Mouse (Mus musculus): ENCODE measurements around the gene Efna1. TPM values are rescaled to one million over a fixed set of nuclear protein-coding genes. Genes with fewer than 3 reads are reported as not detected.

Efna1 gene
- total and polyA plus RNA-seq, 2 experiments = 22.1 to 73.1 TPM

DNA sequence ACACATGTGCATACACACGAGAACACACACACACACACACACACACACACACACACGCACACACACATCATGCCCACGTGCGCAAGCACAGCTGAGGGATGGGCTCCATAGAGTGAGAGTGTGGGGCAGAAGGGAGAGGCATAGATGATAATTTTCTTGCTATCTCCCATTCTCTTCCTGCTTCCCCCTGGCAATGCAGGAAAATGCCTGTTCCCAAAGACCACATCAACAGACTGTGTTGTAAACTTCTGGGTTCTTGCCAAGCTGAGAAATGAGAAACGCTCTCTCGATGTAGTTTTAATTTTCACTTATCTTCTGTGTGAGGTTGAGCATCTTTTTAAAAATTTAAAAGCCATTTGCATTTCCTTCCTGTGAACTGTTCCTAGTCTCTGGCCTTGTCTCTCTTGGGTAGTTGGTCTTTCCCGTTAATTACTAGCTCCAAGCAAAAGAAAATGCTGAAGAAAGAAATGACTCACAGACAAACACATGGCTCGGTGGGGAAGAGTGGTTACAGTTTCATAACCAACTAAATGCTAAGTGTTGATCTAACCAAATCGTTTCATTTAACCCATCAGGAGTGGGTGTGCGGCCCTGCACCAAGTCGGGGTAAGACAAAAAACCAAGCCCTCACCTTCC, 15.9 kb upstream of the Efna1 start:
- no peaks in the 10 kb centered on the region; the same call in 1 of the 2 replicates for H3K79me2 ChIP-seq (ENCODE audit: control insufficient read depth, insufficient read depth, low read length)
- no peak overlapping the region for H3K9ac ChIP-seq (ENCODE audit: low read depth, low read length)
- TF ChIP-seq POLR2A (IDR thresholded peaks at IDR 0.05; ENCODE audit: extremely low read depth, insufficient read depth, low read length) (no peak), CTCF (IDR thresholded peaks at IDR 0.05; ENCODE audit: low read depth, low read length) (no peak)
- H3K27me3 ChIP-seq (ENCODE audit: control insufficient read depth, insufficient read depth, low read length) = no peaks in the 10 kb centered on the region
- WGBS = 62% methylated on average over 11 of the region's 11 CpGs
- DNase-seq (ENCODE audit: extremely low read depth, low read depth, low spot score) = peak; percentile 24
- no peaks in the 10 kb centered on the region for H3K36me3 ChIP-seq (ENCODE audit: control insufficient read depth, insufficient read depth, low read length)
- 0 out of 2 replicates have a peak overlapping the region, but pooled peaks have one; percentile 5 for H3K27ac ChIP-seq (replicated peaks; ENCODE audit: insufficient read depth, low read depth, low read length)
- H3K4me3 ChIP-seq (ENCODE audit: insufficient read depth, low read depth, low read length) = no peak overlapping the region
- peaks cover 31% of the 10 kb centered on the region for H3K4me1 ChIP-seq (ENCODE audit: control insufficient read depth, insufficient read depth, low read length)

DNA sequence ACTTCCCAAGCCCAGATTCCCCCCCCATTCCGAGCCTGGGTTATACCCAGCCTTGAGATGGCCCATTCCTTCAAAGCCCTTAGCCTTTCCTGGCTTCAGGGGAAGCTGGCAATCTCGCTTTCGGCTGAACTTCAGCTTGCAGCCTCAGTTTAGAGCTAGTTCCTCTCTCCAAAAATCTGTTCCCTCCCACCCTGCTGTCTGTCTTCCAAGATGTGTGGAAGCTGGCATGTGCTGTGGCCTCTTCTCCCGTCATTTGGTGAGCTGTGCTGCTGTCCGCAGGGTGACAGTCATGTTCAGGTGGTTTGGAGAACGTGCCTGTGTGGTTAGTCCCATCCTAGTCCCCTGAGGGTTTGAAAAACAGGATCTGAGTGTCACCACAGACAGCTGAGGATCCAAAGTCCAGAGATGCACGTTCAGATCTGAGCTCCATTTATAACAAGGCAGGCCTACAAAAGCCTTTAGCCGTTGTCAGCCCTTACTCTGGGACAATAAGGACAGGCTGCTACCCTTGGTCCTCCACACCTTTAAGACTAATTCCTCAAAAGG, 14.8 kb upstream of the Efna1 start:
- TF ChIP-seq CTCF (IDR thresholded peaks at IDR 0.05; ENCODE audit: low read depth, low read length) (no peak), POLR2A (IDR thresholded peaks at IDR 0.05; ENCODE audit: extremely low read depth, insufficient read depth, low read length) (no peak)
- Histone ChIP-seq H3K4me1 (ENCODE audit: control insufficient read depth, insufficient read depth, low read length) (peaks cover 30% of the 10 kb centered on the region), H3K79me2 (ENCODE audit: control insufficient read depth, insufficient read depth, low read length) (no peaks in the 10 kb centered on the region), H3K27ac (replicated peaks; ENCODE audit: insufficient read depth, low read depth, low read length) (peak overlapping the region; percentile 53), H3K36me3 (ENCODE audit: control insufficient read depth, insufficient read depth, low read length) (no peaks in the 10 kb centered on the region), H3K4me3 (ENCODE audit: insufficient read depth, low read depth, low read length) (no peak overlapping the region), H3K27me3 (ENCODE audit: control insufficient read depth, insufficient read depth, low read length) (no peaks in the 10 kb centered on the region), H3K9ac (ENCODE audit: low read depth, low read length) (peak overlapping the region; percentile 18; the same call in 1 of the 2 replicates)
- peak; percentile 52 for DNase-seq (ENCODE audit: extremely low read depth, low read depth, low spot score)
- WGBS = 61% methylated on average over 8 of the region's 8 CpGs

DNA sequence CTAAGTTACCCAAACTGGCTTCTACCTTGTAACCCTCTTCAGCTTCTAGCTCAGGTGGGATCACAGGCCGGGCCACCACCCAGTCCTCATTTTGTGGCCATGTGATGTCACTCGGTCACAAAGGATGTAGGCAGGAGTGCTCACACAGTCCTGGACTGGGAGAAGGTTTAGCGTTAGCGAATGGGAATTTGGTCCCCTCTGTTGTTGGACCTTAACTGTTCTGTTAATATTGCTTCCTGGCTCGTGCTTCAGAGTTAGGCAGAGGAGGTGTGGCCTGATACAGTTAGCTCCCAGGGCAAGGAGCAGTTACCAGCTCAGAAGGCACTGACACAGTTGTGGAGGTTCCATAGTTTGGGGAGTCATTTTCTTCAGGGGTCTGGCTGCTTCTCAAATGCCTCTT, 13.3 kb upstream of the Efna1 start:
- no peak overlapping the region for H3K4me3 ChIP-seq (ENCODE audit: insufficient read depth, low read depth, low read length)
- DNase-seq (ENCODE audit: extremely low read depth, low read depth, low spot score) = peak; percentile 94
- H3K79me2 ChIP-seq (ENCODE audit: control insufficient read depth, insufficient read depth, low read length) = no peaks in the 10 kb centered on the region
- H3K9ac ChIP-seq (ENCODE audit: low read depth, low read length) = peak overlapping the region; percentile 45; the same call in 1 of the 2 replicates
- no peaks in the 10 kb centered on the region for H3K36me3 ChIP-seq (ENCODE audit: control insufficient read depth, insufficient read depth, low read length)
- H3K27me3 ChIP-seq (ENCODE audit: control insufficient read depth, insufficient read depth, low read length) = no peaks in the 10 kb centered on the region
- WGBS = 30% methylated on average over 5 of the region's 5 CpGs
- H3K4me1 ChIP-seq (ENCODE audit: control insufficient read depth, insufficient read depth, low read length) = peaks cover 32% of the 10 kb centered on the region
- TF ChIP-seq CTCF (IDR thresholded peaks at IDR 0.05; ENCODE audit: low read depth, low read length) = no peak
- 0 out of 2 replicates have a peak, but pooled peaks have one; percentile 9 for TF ChIP-seq POLR2A (IDR thresholded peaks at IDR 0.05; ENCODE audit: extremely low read depth, insufficient read depth, low read length)
- peak overlapping the region; percentile 97 for H3K27ac ChIP-seq (replicated peaks; ENCODE audit: insufficient read depth, low read depth, low read length)

DNA sequence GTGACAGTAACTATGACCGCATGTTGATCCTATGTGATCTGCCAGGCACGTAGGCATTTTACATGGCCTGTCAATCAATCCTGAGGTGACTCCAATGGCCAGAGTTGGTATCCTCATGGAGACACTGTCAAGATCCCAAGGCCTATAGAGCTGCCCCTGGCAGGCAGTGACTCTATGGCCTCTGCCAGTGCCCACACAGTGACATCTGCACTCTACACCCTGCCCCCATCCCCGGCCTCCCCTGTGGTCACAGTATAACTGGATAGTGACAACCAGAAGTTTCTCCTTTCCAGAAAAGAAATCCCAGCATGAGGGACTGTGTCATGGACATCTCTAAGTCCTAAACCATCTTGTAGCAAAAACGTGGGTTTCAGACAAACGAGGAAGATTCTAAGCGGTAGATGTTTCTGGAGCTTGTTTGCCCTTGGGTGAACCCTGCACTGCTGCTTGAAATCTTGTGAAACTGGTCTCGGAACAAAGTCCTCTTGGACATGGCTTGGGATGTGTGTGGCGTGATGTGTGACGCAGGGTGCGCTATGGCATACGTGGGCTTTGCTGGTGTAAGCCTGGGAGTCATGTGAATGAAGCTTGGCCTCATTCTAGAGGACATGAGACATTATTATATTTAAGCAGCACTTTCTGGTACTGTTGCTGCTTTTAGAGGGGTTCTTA, 12.4 kb upstream of the Efna1 start:
- WGBS = 29% methylated on average over 11 of the region's 11 CpGs
- peak overlapping the region; percentile 97 for H3K27ac ChIP-seq (replicated peaks; ENCODE audit: insufficient read depth, low read depth, low read length)
- H3K36me3 ChIP-seq (ENCODE audit: control insufficient read depth, insufficient read depth, low read length) = no peaks in the 10 kb centered on the region
- H3K4me3 ChIP-seq (ENCODE audit: insufficient read depth, low read depth, low read length) = no peak overlapping the region
- peak overlapping the region; percentile 57 for H3K9ac ChIP-seq (ENCODE audit: low read depth, low read length)
- TF ChIP-seq POLR2A (IDR thresholded peaks at IDR 0.05; ENCODE audit: extremely low read depth, insufficient read depth, low read length) = no peak
- no peak for TF ChIP-seq CTCF (IDR thresholded peaks at IDR 0.05; ENCODE audit: low read depth, low read length)
- no peaks in the 10 kb centered on the region for H3K79me2 ChIP-seq (ENCODE audit: control insufficient read depth, insufficient read depth, low read length)
- peaks cover 35% of the 10 kb centered on the region for H3K4me1 ChIP-seq (ENCODE audit: control insufficient read depth, insufficient read depth, low read length)
- H3K27me3 ChIP-seq (ENCODE audit: control insufficient read depth, insufficient read depth, low read length) = no peaks in the 10 kb centered on the region
- peak; percentile 100 for DNase-seq (ENCODE audit: extremely low read depth, low read depth, low spot score)

DNA sequence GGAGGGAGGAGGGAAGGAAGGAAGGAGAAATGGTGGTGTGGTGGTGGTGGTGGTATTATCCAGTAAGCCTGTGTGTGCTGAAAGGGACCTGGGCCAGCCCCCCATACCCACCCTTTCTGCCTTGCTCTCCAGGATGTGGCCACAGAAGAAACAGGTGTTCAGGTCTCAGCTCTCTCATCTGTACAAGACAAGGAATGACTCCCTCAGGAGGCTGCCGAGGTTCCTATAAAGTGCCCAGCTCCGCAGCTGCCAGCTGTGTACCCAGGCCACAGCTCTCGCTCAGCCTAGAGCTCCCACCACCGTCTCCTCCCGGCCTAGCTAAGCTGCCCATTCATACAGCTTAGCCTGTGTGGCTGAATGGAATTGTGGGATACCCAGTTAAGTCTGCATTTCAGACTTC, 11.4 kb upstream of the Efna1 start:
- no peak overlapping the region for H3K9ac ChIP-seq (ENCODE audit: low read depth, low read length)
- DNase-seq (ENCODE audit: extremely low read depth, low read depth, low spot score) = no peak
- H3K27ac ChIP-seq (replicated peaks; ENCODE audit: insufficient read depth, low read depth, low read length) = peak overlapping the region; percentile 96
- H3K79me2 ChIP-seq (ENCODE audit: control insufficient read depth, insufficient read depth, low read length) = no peaks in the 10 kb centered on the region
- no peaks in the 10 kb centered on the region for H3K27me3 ChIP-seq (ENCODE audit: control insufficient read depth, insufficient read depth, low read length)
- TF ChIP-seq POLR2A (IDR thresholded peaks at IDR 0.05; ENCODE audit: extremely low read depth, insufficient read depth, low read length) (no peak), CTCF (IDR thresholded peaks at IDR 0.05; ENCODE audit: low read depth, low read length) (no peak)
- H3K4me3 ChIP-seq (ENCODE audit: insufficient read depth, low read depth, low read length) = no peak overlapping the region
- H3K36me3 ChIP-seq (ENCODE audit: control insufficient read depth, insufficient read depth, low read length) = no peaks in the 10 kb centered on the region
- H3K4me1 ChIP-seq (ENCODE audit: control insufficient read depth, insufficient read depth, low read length) = peaks cover 45% of the 10 kb centered on the region
- 92% methylated on average over 5 of the region's 5 CpGs for WGBS
